Mouse (Mus musculus): Measurements from ENCODE around the gene 2310030G06Rik.

The 2310030G06Rik gene

DNA sequence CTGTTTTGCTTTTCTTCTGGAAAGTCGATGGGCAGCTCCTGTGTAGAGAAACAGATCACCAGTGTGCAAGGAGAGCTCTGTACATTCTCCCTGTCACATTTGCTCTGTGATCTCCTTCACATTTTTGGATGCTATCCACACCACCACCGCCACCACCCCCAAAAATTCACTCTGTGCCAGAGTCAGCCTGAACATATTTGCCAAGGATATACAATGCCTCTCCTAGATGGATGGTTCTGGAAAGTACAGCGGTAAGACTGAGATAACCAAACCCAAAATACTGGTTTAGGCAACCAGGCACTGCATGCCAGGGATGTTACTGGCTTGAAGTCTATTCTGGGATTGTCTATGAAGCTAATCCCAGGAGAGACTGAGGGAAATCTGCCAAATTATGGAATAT is 4.1 kb downstream of the 2310030G06Rik start:
- DNase-seq (ENCODE audit: low read depth), result no peak

DNA sequence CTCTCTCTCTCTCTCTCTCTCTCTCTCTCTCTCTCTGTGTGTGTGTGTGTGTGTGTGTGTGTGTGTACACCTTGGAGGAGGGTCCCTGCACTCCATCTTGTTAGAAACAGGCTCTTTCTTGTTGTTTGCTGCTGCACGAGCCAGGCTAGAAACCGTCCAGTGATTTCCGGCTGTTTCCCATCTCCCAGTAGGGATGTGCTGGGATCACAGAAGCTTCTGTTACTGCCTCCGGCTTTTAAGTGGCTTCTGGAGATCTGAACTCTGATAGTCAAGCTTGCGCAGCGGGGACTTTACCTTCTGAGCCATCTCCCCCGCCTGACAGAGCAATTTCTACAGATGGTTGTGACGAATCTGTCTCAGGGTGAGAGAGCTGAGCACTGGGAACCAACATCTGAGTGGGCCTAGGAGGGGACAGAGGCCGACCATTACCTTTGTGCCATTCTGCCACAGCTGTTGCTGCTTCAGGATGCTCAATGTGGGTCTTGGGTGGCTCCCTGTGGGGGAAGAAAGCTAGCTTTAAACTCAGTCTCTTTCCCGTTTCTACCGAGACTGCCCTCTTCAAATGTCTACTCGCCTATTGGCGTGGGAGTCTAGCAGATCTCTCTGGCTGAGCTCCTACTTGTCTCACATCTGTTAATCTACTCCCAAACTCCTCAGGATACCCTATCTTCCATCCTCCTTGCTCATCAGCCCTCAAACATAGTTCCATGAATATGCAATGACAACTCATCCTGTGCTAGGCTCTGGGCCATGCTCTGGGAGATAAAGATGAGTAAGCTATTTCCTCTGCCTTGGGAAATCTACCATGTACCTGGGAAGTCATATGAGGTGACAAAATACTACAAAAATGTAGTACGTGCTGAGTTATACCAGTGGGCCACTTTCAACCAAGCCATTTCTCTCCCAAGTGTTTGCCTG is 5.2 kb downstream of the 2310030G06Rik start:
- DNase-seq (ENCODE audit: low read depth), result no peak

DNA sequence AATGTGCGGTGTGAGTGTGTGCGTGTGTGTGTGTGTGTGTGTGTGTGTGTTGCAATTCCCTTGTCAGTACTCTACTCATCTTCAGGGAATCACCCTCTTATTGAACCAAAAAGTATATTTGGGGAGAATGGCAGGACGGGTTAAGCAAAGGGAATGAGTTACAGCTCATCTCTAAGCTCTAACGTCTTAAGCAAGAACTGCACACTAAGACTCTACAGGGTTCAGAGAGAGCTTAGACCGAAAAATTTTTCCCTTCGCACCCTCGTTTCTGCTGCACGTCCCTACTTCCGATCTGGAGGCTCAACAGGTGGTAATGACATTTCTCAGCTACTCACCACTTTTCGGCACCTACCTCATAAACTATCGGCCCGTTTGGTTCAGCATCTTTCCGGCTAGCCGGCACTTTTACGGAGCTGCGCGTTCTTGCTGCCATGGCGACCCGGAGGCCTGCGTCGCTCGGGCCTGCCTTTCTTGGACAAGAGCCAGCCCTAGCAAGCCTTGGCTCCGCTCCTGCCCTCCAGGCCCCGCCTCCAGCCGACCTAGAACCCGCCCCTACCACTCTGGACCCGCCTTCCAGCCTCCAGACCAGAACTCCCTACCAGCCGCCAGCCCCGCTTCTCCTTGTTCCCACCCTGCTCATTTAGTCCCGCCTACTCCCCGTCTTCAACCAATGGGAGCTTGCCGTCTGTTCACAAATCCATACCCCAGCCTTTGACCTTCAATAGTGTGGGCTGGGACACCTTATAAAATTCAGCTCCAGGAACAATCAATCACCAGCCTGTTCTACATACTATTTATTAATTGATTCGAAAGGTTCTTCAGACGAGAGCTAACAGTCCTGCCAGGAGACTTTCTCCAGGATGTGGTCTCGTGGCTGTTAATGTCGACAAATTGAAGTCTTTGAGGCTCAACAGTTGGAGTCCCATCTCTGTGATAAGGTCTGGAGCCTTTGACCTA is 7.1 kb downstream of the 2310030G06Rik start, which contains the start of gene Dixdc1:
TSS of gene Dixdc1 (minus strand) at position 604 of the 957 bp plus-strand sequence.
- DNase-seq (ENCODE audit: low read depth), result peak; percentile 83

DNA sequence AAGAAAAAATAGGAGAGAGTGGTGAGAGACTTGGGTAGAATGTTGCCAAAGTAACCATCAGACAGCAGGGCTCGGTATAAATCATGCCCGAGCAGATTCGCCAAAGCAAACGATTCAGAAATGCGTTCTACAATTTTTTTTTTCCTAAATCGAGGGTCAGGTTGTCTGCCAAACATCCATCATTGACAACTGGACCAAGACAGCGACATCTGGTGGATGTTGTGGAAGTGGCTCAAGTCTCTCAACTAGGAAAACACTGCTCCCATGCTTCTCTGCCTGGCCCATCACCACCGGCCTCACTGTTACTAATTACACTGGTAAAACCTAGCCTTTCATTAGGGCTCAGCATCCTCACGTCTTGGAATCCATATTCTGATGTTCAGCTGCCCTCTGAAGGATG is 11.3 kb downstream of the 2310030G06Rik start:
- DNase-seq (ENCODE audit: low read depth), result peak; percentile 34

DNA sequence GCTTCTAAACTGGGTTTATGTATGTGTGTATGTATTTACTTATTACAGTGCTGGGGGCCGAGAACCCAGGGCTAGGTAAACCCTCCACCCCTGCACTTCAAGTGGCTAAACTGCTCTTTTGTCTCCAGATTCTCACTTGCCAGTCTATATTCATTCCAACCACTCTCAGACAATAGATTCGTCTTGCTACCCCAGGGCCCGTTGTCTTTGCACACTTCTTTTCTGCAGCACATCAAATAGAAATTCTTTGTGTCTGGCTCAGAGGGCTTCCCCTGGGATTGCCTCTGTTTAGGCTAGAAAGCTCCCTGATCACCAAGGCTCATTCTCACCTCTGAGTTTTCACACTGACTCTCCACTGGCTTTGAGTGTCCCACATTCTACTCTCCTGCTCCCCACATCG is 13.8 kb downstream of the 2310030G06Rik start:
- DNase-seq (ENCODE audit: low read depth), result no peak

DNA sequence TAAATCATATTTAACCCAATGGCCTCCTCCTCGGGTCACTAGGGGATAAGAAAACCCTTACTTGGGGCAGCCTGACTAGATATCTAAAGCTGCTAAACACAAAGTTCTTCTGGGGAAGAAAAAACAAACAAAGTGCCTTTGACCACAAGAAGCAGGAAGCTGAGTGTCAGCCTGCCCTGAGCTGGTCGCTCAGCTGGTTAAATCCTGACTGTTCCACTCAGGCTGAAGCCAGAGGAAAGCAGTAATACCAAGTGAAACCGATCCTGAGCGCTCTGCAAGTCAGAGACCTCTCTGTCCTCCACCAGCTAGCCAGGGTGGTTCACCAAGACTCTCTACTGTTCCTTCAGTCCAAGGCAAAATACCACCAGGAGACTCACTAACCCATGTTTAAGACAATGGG is 16.7 kb downstream of the 2310030G06Rik start:
- no peak for DNase-seq (ENCODE audit: low read depth)

DNA sequence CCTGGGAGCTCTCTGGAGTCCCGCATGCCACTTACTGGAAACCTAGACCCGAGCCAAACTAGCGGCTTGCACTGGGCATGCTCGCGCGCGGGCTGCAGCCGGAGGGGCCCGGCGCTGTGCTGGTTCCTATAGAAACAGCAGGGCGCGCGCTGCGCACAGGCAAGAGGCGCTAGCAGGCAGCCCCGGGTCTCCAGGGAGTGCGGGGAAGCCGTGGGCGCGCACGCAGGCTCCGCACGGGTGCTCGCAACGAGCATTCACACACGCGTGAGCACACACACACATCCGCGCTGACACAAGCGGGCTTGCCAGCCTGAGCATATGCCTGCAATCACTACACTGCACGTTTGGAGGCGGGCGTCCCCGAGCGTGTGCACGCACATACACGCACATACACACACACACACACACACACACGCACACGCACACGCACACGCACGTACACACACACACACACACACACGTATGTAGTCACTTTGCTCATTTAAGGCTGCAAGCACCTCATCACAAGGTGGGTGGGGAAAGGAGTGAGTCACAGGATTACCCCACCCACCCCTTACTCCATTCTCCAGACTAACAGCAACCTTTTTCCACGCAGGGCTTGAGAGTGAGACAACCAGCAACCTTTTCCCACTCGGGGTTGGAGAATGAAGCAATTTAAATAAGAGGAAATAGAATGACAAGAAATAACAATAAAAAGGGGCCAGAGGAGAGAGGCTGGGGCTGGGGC is 18.2 kb downstream of the 2310030G06Rik start:
- no peak for DNase-seq (ENCODE audit: low read depth)

DNA sequence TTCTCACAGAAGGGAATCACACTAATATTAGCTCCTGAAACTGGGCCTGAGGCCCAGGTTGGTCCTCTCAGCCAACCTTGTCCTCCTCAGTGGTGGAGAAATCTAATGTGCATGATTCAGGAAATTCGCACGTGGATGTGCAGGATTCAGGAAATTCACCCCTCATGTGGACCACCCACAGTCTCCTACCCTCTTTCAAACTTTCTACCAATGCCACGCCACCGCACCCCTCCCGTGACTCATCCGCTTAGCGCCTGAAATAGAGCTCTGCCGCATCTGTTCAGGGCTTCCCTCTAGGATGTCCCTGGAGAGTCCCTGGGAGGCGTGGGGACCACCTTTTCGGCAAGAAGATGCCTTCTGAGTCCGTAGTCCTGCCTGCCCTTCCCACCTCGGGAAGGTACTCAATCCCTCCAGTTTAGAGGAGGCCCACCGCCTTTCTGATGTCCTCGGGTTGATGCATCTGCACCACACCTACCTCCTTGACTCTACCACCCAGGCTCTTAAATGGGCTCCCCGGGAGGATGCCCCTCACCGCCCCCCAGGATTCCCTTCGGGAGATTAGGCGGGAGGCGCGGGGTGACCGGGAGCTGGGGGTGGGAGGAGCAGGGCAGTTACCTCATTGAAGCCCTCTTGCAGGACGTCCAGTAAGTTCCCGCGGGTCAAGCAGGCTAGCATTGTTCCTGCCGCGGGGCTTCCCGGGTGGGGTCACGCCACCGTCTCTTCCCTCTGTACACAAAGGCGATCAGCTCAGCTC is 19.0 kb downstream of the 2310030G06Rik start:
- no peak for DNase-seq (ENCODE audit: low read depth)

DNA sequence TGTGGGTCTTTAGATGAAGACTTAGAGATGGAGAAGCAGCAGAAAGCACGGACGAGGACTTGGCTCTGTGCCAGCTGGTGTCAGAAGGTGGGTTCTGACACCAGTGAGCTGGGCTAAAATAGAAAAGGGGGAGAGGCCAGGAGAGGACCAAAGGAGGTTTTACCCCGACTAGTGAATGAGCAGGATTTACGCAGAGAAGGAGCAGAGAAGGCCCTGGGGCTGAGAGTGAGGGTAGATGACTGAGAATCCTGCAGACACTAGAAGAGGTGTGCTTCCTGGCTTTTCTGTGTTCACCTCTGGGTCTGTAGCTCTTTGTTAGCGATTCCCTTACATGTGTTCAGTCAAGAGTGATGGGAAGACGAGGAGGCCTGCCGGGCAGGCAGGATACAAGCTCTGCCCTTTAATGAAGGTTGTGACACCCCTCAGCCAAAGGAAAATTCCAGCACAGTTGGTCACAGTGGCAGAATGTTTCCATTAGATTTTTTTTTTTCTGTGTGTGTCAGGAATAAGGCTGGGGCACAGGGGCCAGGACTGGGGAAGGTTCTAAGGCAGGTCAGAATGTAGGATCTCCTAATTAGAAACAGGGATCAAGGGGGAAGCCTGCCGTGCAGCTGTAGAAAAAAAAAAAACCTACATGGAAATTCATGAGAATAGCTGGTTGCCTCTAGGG is 20.3 kb downstream of the 2310030G06Rik start:
- DNase-seq (ENCODE audit: low read depth), result no peak

DNA sequence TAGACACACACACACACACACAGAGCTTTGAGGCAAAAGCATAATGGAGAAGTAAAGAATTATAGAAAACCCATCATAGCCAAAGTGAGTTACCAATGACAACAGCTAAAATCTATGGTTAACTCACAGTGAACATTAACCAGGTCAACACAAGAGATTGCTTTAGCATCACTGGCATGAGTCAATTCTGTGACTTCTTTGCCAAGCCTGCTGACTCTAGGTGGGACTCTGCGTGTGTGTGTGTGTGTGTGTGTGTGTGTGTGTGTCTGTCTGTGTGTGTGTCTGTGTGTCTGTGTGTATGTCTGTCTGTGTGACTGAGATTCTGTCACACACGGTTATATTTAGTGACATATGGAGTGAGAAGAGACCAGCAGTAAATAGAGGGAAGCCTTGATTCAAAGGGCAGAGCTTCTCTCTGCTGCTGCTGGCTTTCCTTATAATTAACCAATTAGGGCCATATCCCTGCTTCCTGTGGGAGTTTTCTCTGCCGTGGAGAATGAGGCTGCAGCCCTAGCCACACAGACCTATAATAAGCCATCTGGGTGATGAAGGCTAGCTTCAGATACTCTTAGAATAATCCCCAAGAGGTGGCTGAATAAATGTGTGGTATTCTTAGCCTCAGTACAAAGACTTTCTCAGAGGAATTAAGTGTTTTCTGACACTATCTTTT is 21.5 kb downstream of the 2310030G06Rik start:
- DNase-seq (ENCODE audit: low read depth), result no peak

DNA sequence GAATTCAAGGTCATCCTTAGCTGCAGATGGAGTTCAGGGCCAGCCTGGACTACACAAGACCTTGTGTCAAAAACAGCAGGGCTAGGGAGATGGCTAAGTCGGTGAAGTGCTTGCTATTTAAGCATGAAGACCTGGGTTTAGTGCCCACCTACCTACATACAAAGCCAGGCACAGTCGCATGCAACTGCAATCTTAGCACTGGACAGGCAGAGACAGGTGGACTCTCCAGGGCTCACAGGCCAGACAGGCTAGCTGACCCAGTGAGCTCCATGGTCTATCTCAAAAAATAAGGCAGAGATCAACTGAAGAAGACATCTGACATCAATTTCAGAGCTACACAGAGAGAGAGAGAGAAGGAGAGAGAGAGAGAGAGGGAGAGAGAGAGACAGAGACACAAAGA is 22.2 kb downstream of the 2310030G06Rik start:
- DNase-seq (ENCODE audit: low read depth), result no peak

DNA sequence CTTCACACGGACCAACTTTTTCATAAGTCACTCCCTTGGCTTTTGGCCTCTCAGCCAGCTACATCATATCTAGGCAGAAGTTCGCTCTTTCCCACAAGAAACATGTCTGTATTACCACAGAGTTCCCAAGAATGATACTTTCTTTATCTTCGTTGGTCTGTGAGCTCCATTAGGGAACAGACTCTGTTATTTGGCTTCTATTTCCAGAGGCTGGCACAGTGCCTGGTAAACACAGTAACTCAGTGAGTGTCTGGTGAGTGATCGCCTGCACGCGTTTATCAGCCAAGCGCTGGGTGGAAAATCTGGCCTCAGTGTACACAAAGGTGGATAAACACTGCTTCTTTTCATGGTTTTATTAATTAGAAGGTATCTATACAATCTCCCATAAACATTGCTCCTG is 22.9 kb downstream of the 2310030G06Rik start:
- DNase-seq (ENCODE audit: low read depth), result no peak

DNA sequence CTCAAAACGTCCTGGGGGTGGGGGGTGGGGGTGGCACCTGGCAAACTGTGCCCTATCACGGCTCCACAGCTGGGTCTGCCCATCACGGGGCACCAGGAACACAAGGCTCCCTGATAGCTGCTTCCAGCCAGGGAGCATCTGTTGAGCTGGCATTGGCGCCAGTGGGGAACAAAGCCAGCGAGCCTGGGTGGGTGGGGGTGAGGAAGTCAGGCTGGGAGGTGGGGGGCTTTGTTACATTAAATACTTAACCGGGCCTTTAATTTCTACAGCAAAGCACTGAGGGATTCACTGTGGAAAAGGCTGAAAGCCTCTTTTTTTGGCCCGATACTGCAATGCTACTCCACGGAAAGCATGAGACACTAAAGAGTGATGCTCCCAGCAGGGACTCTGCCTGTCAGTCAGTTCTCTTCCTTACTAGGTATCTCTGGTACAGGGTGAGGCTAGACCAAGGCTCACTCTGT is 23.9 kb downstream of the 2310030G06Rik start:
- DNase-seq (ENCODE audit: low read depth), result no peak

DNA sequence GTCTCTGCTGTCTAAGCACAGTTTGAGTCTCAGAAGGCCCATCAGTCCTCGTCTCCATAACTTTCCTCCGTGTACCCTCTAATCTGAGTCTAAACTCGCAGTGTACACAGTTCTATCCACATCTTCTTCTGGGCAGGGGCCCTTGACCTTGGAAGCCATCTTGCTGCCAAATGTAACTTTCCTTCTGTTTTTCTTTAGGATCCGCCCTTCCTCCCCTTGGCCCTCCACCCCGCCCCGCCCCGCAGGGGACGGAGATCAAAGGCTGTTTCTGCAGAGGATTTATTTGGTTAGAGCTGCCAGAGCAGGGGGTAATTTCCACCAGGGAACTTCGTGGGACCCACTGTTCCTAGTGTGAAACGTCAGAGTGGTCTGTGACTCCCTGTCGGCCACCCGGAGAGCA is 25.3 kb downstream of the 2310030G06Rik start:
- DNase-seq (ENCODE audit: low read depth), result no peak

DNA sequence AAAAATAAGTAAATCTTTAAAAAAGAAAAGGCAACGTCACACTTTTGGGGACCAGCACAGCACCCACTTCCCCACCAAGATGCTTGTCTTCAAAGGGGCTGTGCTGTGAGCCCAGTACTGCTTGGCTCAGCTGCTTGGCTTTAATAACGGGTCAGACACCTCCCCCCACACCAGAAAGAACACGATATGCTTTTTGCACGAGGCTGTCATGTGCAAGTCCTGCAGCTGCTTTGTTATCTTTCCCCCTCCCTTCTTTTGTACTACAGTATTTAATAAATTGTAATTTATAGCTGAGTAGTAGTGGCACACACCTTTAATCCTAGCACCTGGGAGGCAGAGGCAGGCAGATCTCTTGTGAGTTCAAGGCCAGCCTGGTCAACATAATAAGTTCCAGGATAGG is 27.5 kb downstream of the 2310030G06Rik start:
- DNase-seq (ENCODE audit: low read depth), result no peak

DNA sequence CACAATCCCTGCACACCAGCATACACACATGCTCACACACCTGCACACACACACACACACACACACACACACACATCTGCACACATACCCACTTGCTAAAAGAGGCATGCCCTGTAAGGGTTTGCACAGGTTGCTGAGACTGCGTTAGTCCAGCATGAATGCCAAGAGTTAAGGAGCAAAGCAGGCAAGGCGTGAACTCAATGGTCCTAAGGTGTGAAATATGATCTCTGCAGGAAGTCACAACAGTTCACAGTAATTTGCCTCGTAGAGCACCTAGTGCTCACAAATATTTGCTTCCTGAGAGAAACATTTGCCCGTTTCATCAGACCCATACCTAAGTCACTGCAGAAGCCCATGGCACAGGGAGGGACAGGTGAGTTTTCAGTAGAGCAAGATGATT is 32.1 kb downstream of the 2310030G06Rik start:
- no peak for DNase-seq (ENCODE audit: low read depth)

DNA sequence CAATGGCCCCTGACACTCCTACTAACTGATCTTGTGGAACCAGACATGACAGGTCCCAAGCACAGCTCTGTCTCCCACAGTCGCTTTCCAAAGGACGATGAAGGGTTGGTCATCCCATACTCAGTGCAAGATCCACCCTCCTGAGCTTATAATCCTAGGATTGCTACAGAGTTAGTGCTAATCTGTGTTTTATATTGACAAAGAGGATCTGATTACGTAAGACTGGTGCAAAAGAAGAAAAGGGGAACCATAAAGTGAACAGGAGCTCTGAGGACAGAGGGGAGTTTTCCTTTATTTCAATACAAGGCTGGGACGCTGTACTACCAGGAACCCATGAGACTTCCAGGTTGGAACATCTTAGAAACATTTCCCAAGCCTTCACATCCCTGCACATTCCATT is 35.0 kb downstream of the 2310030G06Rik start:
- DNase-seq (ENCODE audit: low read depth), result no peak

DNA sequence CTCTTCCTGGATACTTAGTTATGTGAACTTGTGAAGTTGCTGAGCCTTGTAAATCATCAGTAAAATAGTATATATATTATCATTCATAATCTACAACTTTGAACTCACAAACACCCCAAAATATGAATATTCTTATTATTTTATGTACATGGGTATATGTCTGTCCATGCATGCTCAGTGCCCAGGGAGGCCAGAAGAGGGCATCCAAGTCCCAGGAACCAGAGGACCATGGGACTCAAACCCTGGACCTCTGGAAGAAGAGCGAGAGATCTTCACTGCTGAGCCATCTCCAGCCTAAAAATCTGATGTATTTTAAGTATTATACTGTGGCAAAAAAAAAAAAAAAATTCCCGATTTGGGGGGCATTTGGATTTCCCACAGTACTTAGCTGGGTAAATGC is 37.2 kb downstream of the 2310030G06Rik start:
- DNase-seq (ENCODE audit: low read depth), result no peak

DNA sequence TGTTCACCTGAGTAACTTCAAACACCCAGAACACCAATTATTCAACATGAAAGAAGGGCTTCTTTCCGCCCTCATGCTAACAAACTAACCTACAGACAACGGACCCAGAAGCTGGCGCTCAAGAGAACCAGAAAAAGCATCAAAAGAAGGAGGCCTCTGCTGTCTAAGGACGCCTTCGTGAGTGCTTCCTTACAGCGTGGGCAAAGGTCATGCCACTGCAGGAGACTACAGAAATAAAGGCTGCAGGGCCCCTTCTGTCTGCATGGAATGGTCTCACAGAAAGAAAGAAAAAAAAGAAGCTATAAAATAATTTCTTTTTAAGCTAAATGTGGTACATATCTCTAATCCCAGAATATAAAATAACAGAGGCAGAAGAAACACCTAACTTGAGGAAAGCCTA is 41.4 kb downstream of the 2310030G06Rik start:
- DNase-seq (ENCODE audit: low read depth), result no peak
